Mouse (Mus musculus) hindbrain, embryonic 16.5 days (tissue): ENCODE results near the gene Plek2. TPM values are rescaled to one million over a fixed set of nuclear protein-coding genes. Genes with fewer than 3 reads are reported as not detected.
"Not testable (repeated sequence)": the region's sequence is repeated elsewhere in the genome, so short reads cannot be mapped to it uniquely, and the experiment has no call there.

ENCODE experiments used
- ATAC-seq: fragments of 200-750 bp; cut with Nextera tagmentation; 2 replicates; pipeline ENCODE4 v1.8.0; 2017; ENCODE audit warnings: moderate TSS enrichment, moderate library complexity
- H3K27ac ChIP-seq: fragments of 300-500 bp; sonication (generic); 2 replicates; pipeline ENCODE4 v1.5.1; 2014; ENCODE audit warnings: low read depth, mild to moderate bottlenecking, control low read depth, low read length, moderate library complexity
- H3K27me3 ChIP-seq: fragments of 300-500 bp; sonication (generic); replicated peaks from 2 replicates; pipeline ENCODE4 v1.6.1; 2014; ENCODE audit warnings: low read length; ENCODE audit not compliant: control insufficient read depth, insufficient read depth
- H3K36me3 ChIP-seq: fragments of 300-500 bp; sonication (generic); 2 replicates; pipeline ENCODE4 v1.6.1; 2014; ENCODE audit warnings: mild to moderate bottlenecking, low read length, moderate library complexity, mixed read lengths; ENCODE audit not compliant: control insufficient read depth, insufficient read depth
- H3K4me1 ChIP-seq: fragments of 300-500 bp; sonication (generic); 2 replicates; pipeline ENCODE4 v1.6.1; 2014; ENCODE audit warnings: low read depth, low read length; ENCODE audit not compliant: control insufficient read depth, insufficient read depth
- H3K4me2 ChIP-seq: fragments of 300-500 bp; sonication (generic); 2 replicates; pipeline ENCODE4 v1.6.1; 2014; ENCODE audit warnings: mild to moderate bottlenecking, low read length, control low read depth, moderate library complexity
- H3K4me3 ChIP-seq: fragments of 300-500 bp; sonication (generic); 2 replicates; pipeline ENCODE4 v1.5.1; 2014; ENCODE audit warnings: mild to moderate bottlenecking, low read length, control low read depth, moderate library complexity
- H3K9ac ChIP-seq: fragments of 300-500 bp; sonication (generic); 2 replicates; pipeline ENCODE4 v1.6.1; 2014; ENCODE audit warnings: low read depth, mild to moderate bottlenecking, control low read depth, low read length, moderate library complexity
- H3K9me3 ChIP-seq: fragments of 300-500 bp; sonication (generic); 2 replicates; pipeline ENCODE4 v1.6.1; 2014; ENCODE audit warnings: mild to moderate bottlenecking, low read length, moderate library complexity; ENCODE audit not compliant: control insufficient read depth
- WGBS: fragments of 180-500 bp; shearing (Covaris S2); extraction: QIAGEN DNeasy Blood & Tissue Kit; methylation state at CpG from one replicate; pipeline ENCODE4 v1.1.7; 2014; 5-methylcytosine and 5-hydroxymethylcytosine counted together
- polyA plus RNA-seq: library from polyadenylated mRNA; unstranded; fragments of >200 nt; fragmentation: Nextera tagmentation; extraction: Ambion mirVana; gene quantifications from 2 replicates; pipeline ENCODE4 v1.2.1, GENCODE M21; 2015

The Plek2 gene
- polyA plus RNA-seq, 1 experiment from 2014 or later = 3.3 TPM

DNA sequence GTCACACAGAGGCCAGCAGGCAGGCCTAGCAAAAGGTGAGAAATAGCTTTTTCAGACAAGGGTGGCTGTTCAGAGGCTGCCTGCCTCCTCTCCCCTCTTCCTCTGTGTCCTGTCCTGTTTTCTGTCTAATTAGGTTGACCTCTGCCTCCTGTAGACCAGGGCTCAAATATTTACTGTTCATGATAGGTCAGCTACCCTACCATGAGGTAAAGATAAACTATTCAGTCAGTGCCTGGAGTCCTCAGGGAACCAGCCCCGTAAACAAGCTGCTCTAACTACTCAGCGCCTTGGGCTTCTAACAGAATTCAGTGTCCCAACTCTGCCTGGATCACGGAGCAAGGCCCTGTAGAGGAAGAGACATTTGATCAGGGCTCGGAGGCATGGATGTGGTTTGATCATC, 29.7 kb upstream of the Plek2 start:
- WGBS = 62% methylated on average over 4 of the region's 4 CpGs
- H3K4me3 ChIP-seq = no peak overlapping the region
- no peak for ATAC-seq
- H3K27ac ChIP-seq = no peak overlapping the region
- H3K9me3 ChIP-seq = no peaks in the 10 kb centered on the region
- no peaks in the 10 kb centered on the region for H3K36me3 ChIP-seq
- H3K4me2 ChIP-seq = no peak overlapping the region
- H3K27me3 ChIP-seq = no peaks in the 10 kb centered on the region
- H3K4me1 ChIP-seq = no peaks in the 10 kb centered on the region
- H3K9ac ChIP-seq = no peak overlapping the region

- Histone ChIP-seq H3K27me3 (no peaks in the 10 kb centered on the region), H3K4me3 (no peak overlapping the region), H3K9me3 (no peaks in the 10 kb centered on the region), H3K27ac (no peak overlapping the region), H3K4me1 (no peaks in the 10 kb centered on the region; the same call in 1 of the 2 replicates), H3K9ac (no peak overlapping the region), H3K4me2 (no peak overlapping the region), H3K36me3 (no peaks in the 10 kb centered on the region)
- 88% methylated on average over 1 of the region's 1 CpGs for WGBS
- no peak for ATAC-seq
Observed at GRCm38 (mm10) chr12:78929900-78930299, 23.1 kb upstream of the Plek2 start.

DNA sequence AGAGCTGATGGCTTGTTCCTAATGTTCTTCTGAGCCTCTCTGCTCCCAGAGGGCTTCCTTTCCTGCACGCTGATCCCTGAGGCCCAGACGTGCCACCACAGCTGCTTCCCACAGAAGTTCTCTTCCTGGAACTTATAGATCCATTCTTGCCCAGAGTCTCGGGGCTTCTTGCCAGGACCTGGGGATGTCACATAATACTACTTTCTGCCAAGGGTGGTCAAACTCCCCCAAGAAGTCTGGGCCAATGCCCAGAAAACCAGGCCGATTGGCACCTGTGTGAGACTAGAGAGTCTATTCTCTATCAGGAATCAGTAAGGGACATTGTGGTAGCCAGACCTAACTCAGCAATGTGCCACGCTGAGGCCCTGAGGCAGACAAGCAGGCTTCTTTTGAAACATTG, 20.5 kb upstream of the Plek2 start:
- no peaks in the 10 kb centered on the region for H3K27me3 ChIP-seq
- H3K27ac ChIP-seq = no peak overlapping the region
- H3K9me3 ChIP-seq = no peaks in the 10 kb centered on the region
- H3K4me1 ChIP-seq = no peaks in the 10 kb centered on the region; the same call in 1 of the 2 replicates
- ATAC-seq = no peak
- H3K4me3 ChIP-seq = no peak overlapping the region
- H3K36me3 ChIP-seq = no peaks in the 10 kb centered on the region
- H3K9ac ChIP-seq = no peak overlapping the region
- WGBS = 61% methylated on average over 5 of the region's 5 CpGs
- no peak overlapping the region for H3K4me2 ChIP-seq

- ATAC-seq = no peak
- no peak overlapping the region for H3K4me2 ChIP-seq
- WGBS = 90% methylated on average over 7 of the region's 7 CpGs
Observed at GRCm38 (mm10) chr12:78923539-78924189, 16.9 kb upstream of the Plek2 start.

DNA sequence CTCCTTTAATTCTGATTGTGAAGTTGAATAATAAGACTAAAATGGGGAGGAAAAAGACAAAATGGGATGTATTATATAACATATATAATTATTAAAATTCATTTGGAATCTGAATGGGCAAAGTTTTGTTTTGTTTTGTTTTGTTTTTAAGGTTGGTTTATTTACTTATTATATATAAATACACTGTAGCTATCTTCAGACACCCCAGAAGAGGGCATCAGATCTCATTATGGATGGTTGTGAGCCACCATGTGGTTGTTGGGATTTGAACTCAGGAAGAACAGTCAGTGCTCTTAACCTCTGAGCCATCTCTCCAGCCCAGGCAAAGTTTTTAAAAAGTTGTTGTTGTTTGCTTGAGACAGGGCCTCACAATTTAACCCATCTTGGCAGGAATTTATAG, 16.2 kb upstream of the Plek2 start:
- not testable (repeated sequence) for H3K36me3 ChIP-seq, H3K9me3 ChIP-seq, H3K27me3 ChIP-seq, H3K4me1 ChIP-seq, H3K4me2 ChIP-seq, H3K27ac ChIP-seq, H3K4me3 ChIP-seq, ATAC-seq, H3K9ac ChIP-seq

More at GRCm38 (mm10) chr12:78923539-78924189, 16.9 kb upstream of the Plek2 start:
- Histone ChIP-seq H3K9me3 (no peaks in the 10 kb centered on the region), H3K9ac (no peak overlapping the region), H3K27me3 (no peaks in the 10 kb centered on the region), H3K27ac (no peak overlapping the region), H3K4me1 (peaks cover 3% of the 10 kb centered on the region), H3K4me3 (no peak overlapping the region), H3K36me3 (no peaks in the 10 kb centered on the region)

DNA sequence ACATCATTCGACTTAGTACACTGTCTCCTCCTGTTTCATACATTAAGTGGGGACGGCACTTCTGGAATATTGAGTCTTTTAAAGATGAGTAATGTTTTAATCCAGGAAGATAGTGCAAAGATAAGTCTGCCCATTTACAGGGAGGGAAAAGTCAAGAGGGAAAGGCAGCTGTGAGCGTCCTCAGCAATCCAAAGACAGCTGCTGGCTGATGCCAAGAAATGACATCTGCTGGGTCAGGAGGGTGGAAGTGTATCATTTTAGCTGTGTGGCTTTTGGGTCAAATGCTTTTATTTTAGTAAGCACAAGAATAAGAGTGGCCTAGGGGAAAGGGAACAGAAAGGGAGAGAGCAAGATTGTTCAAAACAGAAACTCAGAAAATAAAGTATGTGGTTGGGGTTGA, 15.3 kb upstream of the Plek2 start:
- Histone ChIP-seq H3K4me3 (no peak overlapping the region), H3K4me1 (peaks cover 5% of the 10 kb centered on the region), H3K9ac (no peak overlapping the region), H3K27ac (no peak overlapping the region), H3K27me3 (no peaks in the 10 kb centered on the region), H3K36me3 (no peaks in the 10 kb centered on the region), H3K9me3 (no peaks in the 10 kb centered on the region), H3K4me2 (no peak overlapping the region)
- 82% methylated on average over 3 of the region's 3 CpGs for WGBS
- ATAC-seq = no peak

DNA sequence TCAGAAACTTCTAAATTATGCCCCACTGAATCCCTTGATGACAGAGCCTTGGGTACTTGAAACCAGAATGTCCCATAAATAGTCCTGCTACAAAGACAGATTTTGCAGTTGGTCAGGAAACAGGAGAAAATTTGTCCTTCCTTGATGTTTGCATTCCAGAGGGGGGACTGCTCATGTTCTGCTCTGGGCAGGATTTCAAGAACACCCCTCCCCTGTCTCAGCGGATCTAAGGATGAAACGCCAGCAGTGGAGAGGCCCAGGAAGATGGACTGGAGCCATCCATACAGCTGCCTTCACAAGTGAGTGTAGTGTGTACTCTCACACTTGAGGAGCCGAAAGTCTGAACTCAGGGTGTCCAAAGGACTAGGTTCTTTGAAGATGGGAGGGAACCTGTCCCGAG, 14.7 kb upstream of the Plek2 start:
- no peaks in the 10 kb centered on the region for H3K36me3 ChIP-seq
- H3K27me3 ChIP-seq = no peaks in the 10 kb centered on the region
- peaks cover 5% of the 10 kb centered on the region for H3K4me1 ChIP-seq
- H3K9me3 ChIP-seq = no peaks in the 10 kb centered on the region
- ATAC-seq = no peak
- 82% methylated on average over 4 of the region's 4 CpGs for WGBS
- no peak overlapping the region for H3K27ac ChIP-seq
- H3K4me3 ChIP-seq = no peak overlapping the region
- H3K4me2 ChIP-seq = no peak overlapping the region
- no peak overlapping the region for H3K9ac ChIP-seq

DNA sequence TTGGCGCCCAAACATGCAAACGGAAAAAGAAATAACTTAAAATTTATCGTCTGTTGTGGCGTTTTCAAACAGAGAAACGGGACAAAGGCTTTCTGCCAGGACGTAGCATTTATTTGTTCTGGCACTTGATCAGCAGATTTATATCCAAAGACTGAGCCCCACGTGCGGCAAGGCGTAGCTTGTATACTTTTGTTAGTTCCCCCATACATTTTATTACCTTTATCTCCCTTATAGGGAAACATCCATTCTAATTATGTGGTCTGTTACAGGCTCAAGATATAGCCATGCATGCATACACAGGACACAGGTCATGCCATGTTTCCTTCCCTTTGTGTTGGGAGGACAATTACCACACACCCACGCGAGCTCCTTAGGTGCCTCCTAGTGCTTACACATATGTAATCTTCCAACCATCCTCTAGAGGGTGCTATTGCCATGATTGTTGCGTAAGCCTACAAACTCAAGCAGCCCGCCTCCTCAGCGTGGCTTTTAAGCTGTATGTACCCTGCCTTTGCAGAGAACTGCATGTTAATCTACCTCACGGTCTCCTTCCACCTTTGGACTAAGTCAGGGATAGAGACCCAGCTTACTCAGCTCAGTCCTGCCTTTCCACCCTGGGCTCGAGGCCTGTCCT, 12.4 kb upstream of the Plek2 start:
- Histone ChIP-seq H3K4me2 (peak overlapping the region; percentile 24), H3K27me3 (no peaks in the 10 kb centered on the region), H3K27ac (no peak overlapping the region), H3K4me3 (no peak overlapping the region), H3K9me3 (no peaks in the 10 kb centered on the region), H3K4me1 (peaks cover 5% of the 10 kb centered on the region), H3K36me3 (no peaks in the 10 kb centered on the region), H3K9ac (no peak overlapping the region)
- 30% methylated on average over 16 of the region's 16 CpGs for WGBS
- ATAC-seq = peak; percentile 81

GRCm38 (mm10) chr12:78918227-78919078, 11.7 kb upstream of the Plek2 start:
- Histone ChIP-seq H3K9me3 (no peaks in the 10 kb centered on the region), H3K36me3 (no peaks in the 10 kb centered on the region), H3K4me1 (peaks cover 5% of the 10 kb centered on the region), H3K27me3 (peaks cover under 1% of the 10 kb centered on the region; the same call in 1 of the 2 replicates), H3K27ac (no peak overlapping the region), H3K9ac (no peak overlapping the region; the same call in 1 of the 2 replicates), H3K4me3 (peak overlapping the region; percentile 21; the same call in 1 of the 2 replicates), H3K4me2 (peak overlapping the region; percentile 55)
- WGBS = 20% methylated on average over 11 of the region's 11 CpGs
- ATAC-seq = peak; percentile 89
